ENCODE assay signal across 8 mouse cellular contexts in genomic region chr16:17147391-17147929, GRCm38 (mm10). TPM values are rescaled to one million over a fixed set of nuclear protein-coding genes. Genes with fewer than 3 reads are reported as not detected.
DNase-seq lines count a peak whose midpoint lies in the region; ATAC-seq and TF ChIP-seq lines count a peak whose summit lies in the region.

No protein-coding gene starts in this region.

- DNase-seq in lung, adult 18-20 months, result peak; percentile 33 to 50
- no peak for DNase-seq in lung, postnatal 14 days
- DNase-seq in brain, adult 2 months (ENCODE audit: low read depth, low spot score), result peak; percentile 69
- DNase-seq in frontal cortex, postnatal 36 days (ENCODE audit: low spot score in 2 of 2), result peak; percentile 24 to 36
- peak; percentile 41 to 46 for DNase-seq in left cerebral cortex, adult 2 months (ENCODE audit: extremely low spot score in 1 of 2, low spot score in 2 of 2)
- DNase-seq in splenic B cell, adult 2 months (ENCODE audit: low read depth, low spot score), result peak; percentile 52
- DNase-seq in urinary bladder, postnatal 4 days (ENCODE audit: low spot score in 2 of 2), result no peak

- TF ChIP-seq CTCF in left cerebral cortex, adult 2 months (IDR thresholded peaks at IDR 0.05), result no peak

- peak overlapping the region; percentile 70; the same call in 1 of the 2 replicates for H3K27ac ChIP-seq in left cerebral cortex, adult 2 months

- H3K36me3 ChIP-seq in splenic B cell, adult 2 months (ENCODE audit: control insufficient read depth, insufficient read depth, low read length, poor library complexity, severe bottlenecking), result no peaks in the 10 kb centered on the region

- intact Hi-C loops in left cerebral cortex, adult 2 months (cut with DNase I), result loop anchor here (2.0 to 5.0 kb wide), 2 partner anchors 53 to 130 kb away; partner anchors contain the start of gene Tmem191c

- no peaks in the 10 kb centered on the region for H3K27me3 ChIP-seq in splenic B cell, adult 2 months (ENCODE audit: control insufficient read depth, insufficient read depth, low read length, poor library complexity, severe bottlenecking)

- peak; percentile 17; the same call in 1 of the 2 replicates for ATAC-seq in megakaryocyte-erythroid progenitor cell, adult 5-6 weeks (replicated peaks; ENCODE audit: low FRiP score, low TSS enrichment, poor library complexity, severe bottlenecking)

- H3K4me3 ChIP-seq in left cerebral cortex, adult 2 months, result peak overlapping the region; percentile 72

RNA-seq across cellular contexts. Expression of gene Ccdc116, which starts 0.4 kb away (rescaled TPM):
- 1 to 10 TPM; 1.3 to 2.1 TPM for total RNA-seq in left cerebral cortex, adult 2 months (2021)
- total RNA-seq in megakaryocyte-erythroid progenitor cell, adult 5-6 weeks (2014; fragmentation: Nextera tagmentation), result 1.2 and 2.1 TPM in 2 replicates
- 0.57 and 0.70 TPM in 2 replicates for total RNA-seq in megakaryocyte-erythroid progenitor cell, adult 5-6 weeks (2017)

RNA-seq across cellular contexts. Expression of gene Ydjc, which starts 3.0 kb away (rescaled TPM):
- total RNA-seq in left cerebral cortex, adult 2 months (2021), result 10 to 100 TPM; 24.0 to 25.4 TPM
- 13.3 and 13.4 TPM in 2 replicates for total RNA-seq in megakaryocyte-erythroid progenitor cell, adult 5-6 weeks (2014; fragmentation: Nextera tagmentation)
- total RNA-seq in megakaryocyte-erythroid progenitor cell, adult 5-6 weeks (2017), result 11.4 and 11.7 TPM in 2 replicates

RNA-seq across cellular contexts. Expression of gene Sdf2l1, which starts 15.3 kb away (rescaled TPM):
- total RNA-seq in left cerebral cortex, adult 2 months (2021), result 10 to 100 TPM; 20.2 to 25.2 TPM
- 20.4 and 21.1 TPM in 2 replicates for total RNA-seq in megakaryocyte-erythroid progenitor cell, adult 5-6 weeks (2014; fragmentation: Nextera tagmentation)
- total RNA-seq in megakaryocyte-erythroid progenitor cell, adult 5-6 weeks (2017), result 29.5 and 40.7 TPM in 2 replicates

RNA-seq across cellular contexts. Expression of gene 2610318N02Rik, which starts 22.5 kb away (rescaled TPM):
- total RNA-seq in left cerebral cortex, adult 2 months (2021), result 1 to 10 TPM; 1.1 to 2.5 TPM
- total RNA-seq in megakaryocyte-erythroid progenitor cell, adult 5-6 weeks (2014; fragmentation: Nextera tagmentation), result 36.0 and 78.4 TPM in 2 replicates
- total RNA-seq in megakaryocyte-erythroid progenitor cell, adult 5-6 weeks (2017), result 9.3 and 19.2 TPM in 2 replicates

RNA-seq across cellular contexts. Expression of gene Ppil2, which starts 36.4 kb away (rescaled TPM):
- total RNA-seq in left cerebral cortex, adult 2 months (2021), result 10 to 100 TPM; 85.3 to 89.8 TPM
- total RNA-seq in megakaryocyte-erythroid progenitor cell, adult 5-6 weeks (2014; fragmentation: Nextera tagmentation), result 74.1 and 94.8 TPM in 2 replicates
- total RNA-seq in megakaryocyte-erythroid progenitor cell, adult 5-6 weeks (2017), result 81.5 and 99.2 TPM in 2 replicates

Comparison
In these comparisons a context has a peak if more than half of its experiments do, and no peak if none do; other contexts are left out.
1. DNase-seq: peak in lung, adult 18-20 months (2 of 2), brain, adult 2 months (single experiment), frontal cortex, postnatal 36 days (2 of 2), left cerebral cortex, adult 2 months (2 of 2) and splenic B cell, adult 2 months (single experiment); none in lung, postnatal 14 days (single experiment) and urinary bladder, postnatal 4 days (0 of 2).